Mouse (Mus musculus) cerebellum, adult 2 months (tissue): ENCODE measurements at regions not wholly inside any gene's neighbourhood (a gene's known extent, or its start where the extent isn't known, plus 50 kb on each side); places are given as distances from the start of the nearest gene placed in this dataset.

Experiments used
- CTCF ChIP-seq: fragments of 200-500 bp; IDR thresholded peaks from 2 replicates; pipeline ENCODE4 v1.5.1; 2011; ENCODE audit warnings: low read depth, mild to moderate bottlenecking, control low read depth, low read length, moderate library complexity, borderline replicate concordance; ENCODE audit not compliant: insufficient read depth
- POLR2A ChIP-seq: fragments of 200-500 bp; IDR thresholded peaks from 2 replicates; pipeline ENCODE4 v1.6.1; 2011; ENCODE audit warnings: low read length, control low read depth, borderline replicate concordance; ENCODE audit not compliant: insufficient read depth

DNA sequence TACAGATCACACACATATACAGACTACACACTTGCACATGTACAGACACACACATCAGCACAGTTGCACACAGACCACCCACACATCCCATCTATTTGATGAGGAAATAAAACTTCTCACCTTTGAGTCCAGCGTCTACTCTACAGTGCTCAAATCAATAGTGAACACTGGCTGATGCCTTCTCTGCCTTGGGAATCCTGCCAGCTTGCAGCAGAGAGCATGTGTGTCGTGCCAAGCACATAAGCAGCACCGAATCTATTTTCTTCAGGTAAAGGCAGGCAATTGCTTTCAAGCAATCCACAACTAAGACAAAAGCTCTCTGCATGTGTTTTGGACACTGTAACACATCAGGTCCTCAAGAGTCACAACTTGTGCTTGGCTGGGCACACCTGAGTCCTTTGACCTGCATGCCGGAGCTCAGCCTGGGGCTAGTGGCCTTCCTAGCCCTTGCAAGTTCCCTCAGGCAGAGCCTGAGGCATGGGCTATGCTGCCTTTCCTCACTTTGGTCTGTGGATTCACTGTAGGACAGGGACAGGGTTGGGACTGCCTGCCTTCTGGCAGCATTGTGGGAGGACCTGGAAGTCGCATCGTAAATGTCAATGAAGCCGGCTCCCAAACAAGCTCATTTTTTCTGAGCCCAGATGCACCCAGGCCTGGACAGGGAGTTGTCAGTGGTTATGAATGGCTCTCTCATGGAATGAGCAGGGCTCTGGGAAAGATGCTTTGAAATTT lies 353.5 kb downstream of the Mroh4 start:
- TF ChIP-seq CTCF = no peak
- no peak for TF ChIP-seq POLR2A
